Mouse (Mus musculus): Measurements from ENCODE around the gene Dtx3.

DNA sequence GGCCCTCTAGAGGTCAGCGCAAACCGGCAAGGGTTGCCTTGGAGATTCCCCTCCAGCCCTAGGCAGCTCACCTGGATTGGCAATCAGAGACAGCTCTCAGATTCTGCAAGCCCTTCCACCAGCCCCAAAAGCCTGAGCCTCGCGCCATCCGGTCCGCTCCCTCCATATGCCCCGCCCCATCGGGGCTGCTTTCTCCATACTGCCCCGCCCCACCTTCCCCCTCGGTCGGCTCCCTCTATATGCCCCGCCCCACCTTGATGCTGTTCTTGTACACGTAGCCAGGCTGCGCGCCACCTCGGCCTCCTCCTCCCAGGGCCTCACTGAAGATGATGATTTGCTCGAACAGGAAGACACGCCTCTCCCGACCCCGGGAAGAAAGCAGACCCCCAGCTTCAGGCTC lies 11.8 kb downstream of the Dtx3 start:
- no peak for TF ChIP-seq CTCF (IDR thresholded peaks at IDR 0.05; ENCODE audit: control insufficient read depth, insufficient read depth, insufficient replicate concordance, low read depth, low read length)
- TF ChIP-seq POLR2A (IDR thresholded peaks at IDR 0.05; ENCODE audit: control insufficient read depth, low read depth, low read length), result no peak
